Mouse (Mus musculus): ENCODE measurements around the gene Ddc. TPM values are rescaled to one million over a fixed set of nuclear protein-coding genes. Genes with fewer than 3 reads are reported as not detected.

Gene Ddc
- polyA plus RNA-seq, 1 experiment from 2014 or later, result 26.2 TPM

DNA sequence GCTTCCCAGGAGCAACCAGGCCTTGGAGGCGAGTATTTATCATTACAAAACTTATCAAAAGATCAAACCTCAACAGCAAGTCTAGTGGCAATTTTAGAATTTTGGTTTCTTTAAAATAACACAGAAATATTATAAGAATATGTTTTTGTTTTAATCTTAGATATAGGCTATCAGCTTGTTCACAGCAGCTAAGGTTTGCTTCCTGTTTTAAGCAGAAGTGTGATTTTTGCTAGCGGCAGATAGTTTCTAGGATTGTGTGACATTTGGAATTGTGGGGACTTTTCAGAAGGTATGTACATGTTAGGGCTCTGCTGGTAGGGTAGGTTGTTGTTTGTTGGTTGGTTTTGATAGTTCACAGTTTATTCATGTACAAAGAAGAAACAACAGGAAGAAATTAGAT lies 2.5 kb downstream of the Ddc start:
- 93% methylated on average over 2 of the region's 2 CpGs for WGBS

DNA sequence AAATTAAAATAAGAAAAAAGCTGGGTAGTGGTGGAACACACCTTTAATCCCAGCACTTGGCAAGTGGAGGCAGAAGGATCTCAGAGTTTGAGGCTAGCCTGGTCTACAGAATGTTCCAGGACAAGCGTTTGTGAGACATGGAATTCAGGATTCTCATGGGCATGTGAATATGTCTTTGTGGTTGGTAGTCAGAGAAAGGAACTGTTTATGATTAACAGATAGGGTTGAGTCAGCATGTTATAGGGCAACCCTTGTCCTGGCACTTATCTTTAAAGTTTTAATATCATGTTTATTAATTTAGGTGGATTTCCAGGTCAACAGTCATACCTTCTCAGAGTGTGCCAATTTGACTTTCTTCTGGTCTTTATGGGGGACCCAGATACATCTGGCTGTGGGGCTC lies 4.2 kb downstream of the Ddc start:
- H3K9me3 ChIP-seq, result no peaks in the 10 kb centered on the region
- H3K27me3 ChIP-seq, result no peaks in the 10 kb centered on the region

More for the DNA sequence above, 2.5 kb downstream of the Ddc start:
- Histone ChIP-seq H3K4me2 (replicated peaks) (no peak overlapping the region), H3K27ac (replicated peaks) (no peak overlapping the region), H3K9me3 (no peaks in the 10 kb centered on the region), H3K4me3 (no peak overlapping the region), H3K4me1 (peaks cover under 1% of the 10 kb centered on the region; the same call in 1 of the 2 replicates), H3K27me3 (no peaks in the 10 kb centered on the region), H3K9ac (replicated peaks) (no peak overlapping the region), H3K36me3 (no peaks in the 10 kb centered on the region)
- no peak for ATAC-seq (ENCODE audit: low FRiP score, low read depth)

GRCm38 (mm10) chr11:11892993-11893602 lies 4.8 kb downstream of the Ddc start:
- WGBS, result 54% methylated on average over 10 of the region's 10 CpGs
- no peaks in the 10 kb centered on the region for H3K9me3 ChIP-seq
- H3K27me3 ChIP-seq, result no peaks in the 10 kb centered on the region
- ATAC-seq (ENCODE audit: low FRiP score, low read depth), result no peak
- no peak overlapping the region for H3K4me3 ChIP-seq
- H3K36me3 ChIP-seq, result no peaks in the 10 kb centered on the region
- peaks cover 8% of the 10 kb centered on the region for H3K4me1 ChIP-seq
- H3K4me2 ChIP-seq (replicated peaks), result no peak overlapping the region
- H3K9ac ChIP-seq (replicated peaks), result no peak overlapping the region
- H3K27ac ChIP-seq (replicated peaks), result no peak overlapping the region

More for the DNA sequence above, 4.2 kb downstream of the Ddc start:
- no peak overlapping the region for H3K9ac ChIP-seq (replicated peaks)
- H3K4me3 ChIP-seq, result no peak overlapping the region
- H3K27ac ChIP-seq (replicated peaks), result no peak overlapping the region
- 94% methylated on average over 1 of the region's 1 CpGs for WGBS
- peaks cover 8% of the 10 kb centered on the region for H3K4me1 ChIP-seq
- H3K36me3 ChIP-seq, result no peaks in the 10 kb centered on the region
- no peak for ATAC-seq (ENCODE audit: low FRiP score, low read depth)
- no peak overlapping the region for H3K4me2 ChIP-seq (replicated peaks)

GRCm38 (mm10) chr11:11891832-11892231 lies 6.1 kb downstream of the Ddc start:
- no peak overlapping the region for H3K4me2 ChIP-seq (replicated peaks)
- no peaks in the 10 kb centered on the region for H3K27me3 ChIP-seq
- no peaks in the 10 kb centered on the region for H3K36me3 ChIP-seq
- H3K4me3 ChIP-seq, result no peak overlapping the region
- ATAC-seq (ENCODE audit: low FRiP score, low read depth), result no peak
- no peaks in the 10 kb centered on the region for H3K9me3 ChIP-seq
- no peak overlapping the region for H3K27ac ChIP-seq (replicated peaks)
- no peak overlapping the region for H3K9ac ChIP-seq (replicated peaks)
- peaks cover 8% of the 10 kb centered on the region for H3K4me1 ChIP-seq

- no peak overlapping the region for H3K4me3 ChIP-seq
- no peaks in the 10 kb centered on the region for H3K27me3 ChIP-seq
- peak; percentile 39; the same call in 1 of the 2 replicates for ATAC-seq (ENCODE audit: low FRiP score, low read depth)
- no peaks in the 10 kb centered on the region for H3K36me3 ChIP-seq
- 55% methylated on average over 10 of the region's 10 CpGs for WGBS
- no peak overlapping the region for H3K4me2 ChIP-seq (replicated peaks)
- H3K9me3 ChIP-seq, result no peaks in the 10 kb centered on the region
- H3K27ac ChIP-seq (replicated peaks), result peak overlapping the region; percentile 46; the same call in 1 of the 2 replicates
- no peak overlapping the region for H3K9ac ChIP-seq (replicated peaks)
- peaks cover 11% of the 10 kb centered on the region for H3K4me1 ChIP-seq
These were observed 7.7 kb downstream of the Ddc start for GRCm38 (mm10) chr11:11890139-11890741.

GRCm38 (mm10) chr11:11888727-11889126 lies 9.2 kb downstream of the Ddc start:
- Histone ChIP-seq H3K9me3 (no peaks in the 10 kb centered on the region), H3K9ac (replicated peaks) (no peak overlapping the region), H3K4me3 (no peak overlapping the region), H3K4me2 (replicated peaks) (0 out of 2 replicates have a peak overlapping the region, but pooled peaks have one; percentile 13), H3K27ac (replicated peaks) (no peak overlapping the region), H3K36me3 (no peaks in the 10 kb centered on the region), H3K4me1 (peaks cover 13% of the 10 kb centered on the region), H3K27me3 (no peaks in the 10 kb centered on the region)
- WGBS, result 83% methylated on average over 3 of the region's 3 CpGs
- ATAC-seq (ENCODE audit: low FRiP score, low read depth), result no peak

GRCm38 (mm10) chr11:11888051-11888450 lies 9.9 kb downstream of the Ddc start:
- H3K36me3 ChIP-seq, result no peaks in the 10 kb centered on the region
- 76% methylated on average over 3 of the region's 3 CpGs for WGBS
- no peak overlapping the region for H3K27ac ChIP-seq (replicated peaks)
- no peaks in the 10 kb centered on the region for H3K27me3 ChIP-seq
- no peaks in the 10 kb centered on the region for H3K9me3 ChIP-seq
- H3K4me2 ChIP-seq (replicated peaks), result no peak overlapping the region
- H3K4me3 ChIP-seq, result no peak overlapping the region
- ATAC-seq (ENCODE audit: low FRiP score, low read depth), result no peak
- peaks cover 13% of the 10 kb centered on the region for H3K4me1 ChIP-seq
- H3K9ac ChIP-seq (replicated peaks), result no peak overlapping the region

DNA sequence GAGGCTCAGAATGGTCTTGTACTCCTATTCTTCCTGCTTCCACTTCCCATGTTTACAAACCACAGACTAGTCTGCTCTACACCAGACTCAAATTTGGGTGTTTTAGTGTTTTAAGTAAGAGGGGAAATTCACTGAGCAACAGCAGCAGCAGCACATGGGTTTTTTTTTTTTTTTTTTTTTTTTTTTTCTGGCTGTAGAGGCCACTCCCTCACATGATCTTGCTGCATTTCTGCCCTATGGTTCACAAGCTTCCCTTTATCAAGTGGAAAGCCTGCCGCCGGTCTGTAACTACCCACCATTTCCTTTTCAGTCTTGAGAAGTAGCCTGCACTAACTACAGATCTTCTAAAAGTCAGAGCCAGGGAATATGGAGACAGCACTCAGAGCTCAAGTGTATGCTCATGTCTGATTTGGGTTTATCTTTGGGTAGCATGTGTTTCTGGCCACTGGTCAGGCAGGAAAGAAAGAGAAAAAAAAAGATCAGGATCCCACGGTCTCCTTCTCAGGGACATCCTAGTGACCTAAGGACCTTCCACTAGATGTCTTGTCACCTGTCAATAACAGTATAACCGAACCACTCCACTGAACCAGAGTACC lies 11.4 kb downstream of the Ddc start:
- H3K27me3 ChIP-seq, result no peaks in the 10 kb centered on the region
- H3K4me1 ChIP-seq, result peaks cover 21% of the 10 kb centered on the region
- H3K27ac ChIP-seq (replicated peaks), result no peak overlapping the region
- H3K9ac ChIP-seq (replicated peaks), result no peak overlapping the region
- 64% methylated on average over 4 of the region's 4 CpGs for WGBS
- no peaks in the 10 kb centered on the region for H3K36me3 ChIP-seq
- H3K4me3 ChIP-seq, result no peak overlapping the region
- H3K9me3 ChIP-seq, result no peaks in the 10 kb centered on the region
- no peak for ATAC-seq (ENCODE audit: low FRiP score, low read depth)
- no peak overlapping the region for H3K4me2 ChIP-seq (replicated peaks)

DNA sequence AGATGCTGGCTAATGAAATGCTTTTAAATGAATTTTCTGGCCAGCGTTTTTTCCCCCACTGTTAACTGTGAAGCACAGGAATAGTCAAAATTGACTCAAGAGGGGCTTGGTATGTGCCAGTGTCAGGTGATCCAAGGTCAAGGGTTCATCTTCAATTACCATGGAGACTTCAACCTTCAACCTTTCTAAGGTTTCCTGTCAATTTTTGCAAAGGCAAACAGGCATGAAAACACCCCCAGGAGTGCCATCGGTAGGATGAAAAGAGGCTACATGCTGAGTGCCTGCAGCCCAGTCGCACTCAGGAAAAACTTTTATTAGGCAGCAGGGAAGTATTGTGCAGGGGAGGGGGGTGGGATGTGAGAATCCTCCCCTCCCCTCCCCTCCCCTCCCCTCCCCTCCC lies 12.0 kb downstream of the Ddc start:
- Histone ChIP-seq H3K4me1 (peaks cover 27% of the 10 kb centered on the region), H3K4me3 (no peak overlapping the region), H3K4me2 (replicated peaks) (no peak overlapping the region), H3K9ac (replicated peaks) (no peak overlapping the region), H3K9me3 (no peaks in the 10 kb centered on the region), H3K36me3 (no peaks in the 10 kb centered on the region), H3K27me3 (no peaks in the 10 kb centered on the region), H3K27ac (replicated peaks) (peak overlapping the region; percentile 39; the same call in 1 of the 2 replicates)
- no peak for ATAC-seq (ENCODE audit: low FRiP score, low read depth)
- 4% methylated on average over 3 of the region's 3 CpGs for WGBS

DNA sequence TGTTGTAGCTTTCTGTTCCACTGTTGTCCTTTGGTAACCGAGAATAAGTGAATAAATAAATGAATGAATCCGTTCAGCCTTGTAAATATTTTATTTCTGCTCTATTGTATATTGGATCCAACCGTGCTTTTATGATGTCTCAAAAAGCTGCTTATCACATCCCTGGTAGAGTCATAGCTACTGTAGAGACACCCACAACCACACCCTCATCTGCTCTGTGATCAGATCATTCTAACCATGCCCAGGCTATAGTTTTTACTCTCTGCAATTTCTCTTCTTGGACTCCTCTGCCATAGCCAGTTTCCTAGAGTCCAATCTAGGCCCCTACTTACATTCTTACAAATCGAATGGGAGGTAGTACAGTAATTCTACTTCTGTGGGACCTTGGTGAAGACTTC lies 12.7 kb downstream of the Ddc start:
- H3K9ac ChIP-seq (replicated peaks), result no peak overlapping the region
- H3K4me2 ChIP-seq (replicated peaks), result no peak overlapping the region
- peak overlapping the region; percentile 54; the same call in 1 of the 2 replicates for H3K27ac ChIP-seq (replicated peaks)
- no peaks in the 10 kb centered on the region for H3K27me3 ChIP-seq
- no peaks in the 10 kb centered on the region for H3K9me3 ChIP-seq
- peaks cover 27% of the 10 kb centered on the region for H3K4me1 ChIP-seq
- ATAC-seq (ENCODE audit: low FRiP score, low read depth), result no peak
- H3K4me3 ChIP-seq, result no peak overlapping the region
- H3K36me3 ChIP-seq, result no peaks in the 10 kb centered on the region
- WGBS, result 71% methylated on average over 4 of the region's 4 CpGs

GRCm38 (mm10) chr11:11884533-11885245 lies 13.3 kb downstream of the Ddc start:
- ATAC-seq (ENCODE audit: low FRiP score, low read depth), result peak; percentile 62
- peak overlapping the region; percentile 54 for H3K27ac ChIP-seq (replicated peaks)
- H3K4me3 ChIP-seq, result no peak overlapping the region
- 39% methylated on average over 11 of the region's 11 CpGs for WGBS
- H3K9me3 ChIP-seq, result no peaks in the 10 kb centered on the region
- peaks cover 24% of the 10 kb centered on the region for H3K4me1 ChIP-seq
- H3K9ac ChIP-seq (replicated peaks), result no peak overlapping the region
- H3K27me3 ChIP-seq, result no peaks in the 10 kb centered on the region
- H3K4me2 ChIP-seq (replicated peaks), result no peak overlapping the region
- no peaks in the 10 kb centered on the region for H3K36me3 ChIP-seq

GRCm38 (mm10) chr11:11881783-11882155 lies 16.2 kb downstream of the Ddc start:
- no peak overlapping the region for H3K4me2 ChIP-seq (replicated peaks)
- H3K4me1 ChIP-seq, result peaks cover 33% of the 10 kb centered on the region
- peak overlapping the region; percentile 15; the same call in 1 of the 2 replicates for H3K27ac ChIP-seq (replicated peaks)
- H3K27me3 ChIP-seq, result no peaks in the 10 kb centered on the region
- H3K9me3 ChIP-seq, result no peaks in the 10 kb centered on the region
- no peak overlapping the region for H3K9ac ChIP-seq (replicated peaks)
- no peak for ATAC-seq (ENCODE audit: low FRiP score, low read depth)
- H3K4me3 ChIP-seq, result no peak overlapping the region
- H3K36me3 ChIP-seq, result no peaks in the 10 kb centered on the region
- WGBS, result 15% methylated on average over 1 of the region's 1 CpGs
